Mouse (Mus musculus): ENCODE data around the gene Vmn1r76.

Vmn1r76 gene

GRCm38 (mm10) chr7:11938113-11938512, at the start of gene Vmn1r76:
Gene Vmn1r76 (minus strand): TSS chr7:11938213.
- no peak for DNase-seq (ENCODE audit: low spot score in 2 of 2)

GRCm38 (mm10) chr7:11972611-11973010, 34.6 kb upstream of the Vmn1r76 start:
- no peak for DNase-seq (ENCODE audit: low spot score in 2 of 2)

GRCm38 (mm10) chr7:11947991-11948390, 10.0 kb upstream of the Vmn1r76 start:
- DNase-seq (ENCODE audit: low spot score in 2 of 2) = no peak

GRCm38 (mm10) chr7:11874330-11874729, 63.7 kb downstream of the Vmn1r76 start, which contains the start of gene Vmn1r75:
Gene Vmn1r75 (plus strand): TSS chr7:11874630.
- DNase-seq (ENCODE audit: low spot score in 2 of 2) = no peak
